Mouse (Mus musculus) hindbrain, embryonic 11.5 days (tissue): Measurements from ENCODE around the gene Lamc1. TPM values are rescaled to one million over a fixed set of nuclear protein-coding genes. Genes with fewer than 3 reads are reported as not detected.

Experiments
- ATAC-seq: fragments of 200-750 bp; cut with Nextera tagmentation; 2 replicates; pipeline ENCODE4 v1.8.0; 2017; ENCODE audit warnings: mild to moderate bottlenecking, moderate TSS enrichment, moderate library complexity; ENCODE audit not compliant: low FRiP score
- DNase-seq: peaks from one replicate; pipeline ENCODE4 v3.0.0-alpha.2; 2015; ENCODE audit warnings: low spot score
- H3K27ac ChIP-seq: fragments of 300-500 bp; sonication (generic); 2 replicates; pipeline ENCODE4 v1.5.1; 2014; ENCODE audit warnings: mild to moderate bottlenecking, low read depth, low read length
- H3K27me3 ChIP-seq: fragments of 300-500 bp; sonication (generic); 2 replicates; pipeline ENCODE4 v1.6.1; 2014; ENCODE audit warnings: mild to moderate bottlenecking, low read length, moderate library complexity, mixed read lengths; ENCODE audit not compliant: control insufficient read depth, insufficient read depth
- H3K36me3 ChIP-seq: fragments of 300-500 bp; sonication (generic); 2 replicates; pipeline ENCODE4 v1.6.1; 2014; ENCODE audit warnings: mild to moderate bottlenecking, low read length, moderate library complexity, mixed read lengths; ENCODE audit not compliant: control insufficient read depth, insufficient read depth
- H3K4me1 ChIP-seq: fragments of 300-500 bp; sonication (generic); replicated peaks from 2 replicates; pipeline ENCODE4 v1.6.1; 2014; ENCODE audit warnings: low read length, mixed read lengths; ENCODE audit not compliant: control insufficient read depth, insufficient read depth
- H3K4me2 ChIP-seq: fragments of 300-500 bp; sonication (generic); replicated peaks from 2 replicates; pipeline ENCODE4 v1.6.1; 2014; ENCODE audit warnings: mild to moderate bottlenecking, low read depth, low read length
- H3K4me3 ChIP-seq: fragments of 300-500 bp; sonication (generic); 2 replicates; pipeline ENCODE4 v1.5.1; 2014; ENCODE audit warnings: low read depth, low read length
- H3K9ac ChIP-seq: fragments of 300-500 bp; sonication (generic); 2 replicates; pipeline ENCODE4 v1.6.1; 2014; ENCODE audit warnings: low read depth, low read length
- H3K9me3 ChIP-seq: fragments of 300-500 bp; sonication (generic); 2 replicates; pipeline ENCODE4 v1.6.1; 2016; ENCODE audit warnings: low read length; ENCODE audit not compliant: control insufficient read depth
- WGBS: fragments of 180-500 bp; shearing (Covaris S2); extraction: QIAGEN DNeasy Blood & Tissue Kit; methylation state at CpG from one replicate; pipeline ENCODE4 v1.1.7; 2014; 5-methylcytosine and 5-hydroxymethylcytosine counted together
- polyA plus RNA-seq: library from polyadenylated mRNA; unstranded; fragments of >200 nt; fragmentation: Nextera tagmentation; extraction: Ambion mirVana; gene quantifications from 2 replicates; pipeline ENCODE4 v1.2.1, GENCODE M21; 2014

The Lamc1 gene
- polyA plus RNA-seq, 1 experiment from 2014 or later: 25.3 TPM

- H3K4me1 ChIP-seq: no peaks in the 10 kb centered on the region
- 87% methylated on average over 12 of the region's 12 CpGs for WGBS
Observed at GRCm38 (mm10) chr1:153321404-153321803, 11.2 kb downstream of the Lamc1 start.

GRCm38 (mm10) chr1:153320554-153321147, 11.9 kb downstream of the Lamc1 start:
- Histone ChIP-seq H3K4me2 (no peak overlapping the region), H3K9me3 (no peaks in the 10 kb centered on the region), H3K4me3 (no peak overlapping the region), H3K36me3 (no peaks in the 10 kb centered on the region), H3K27me3 (no peaks in the 10 kb centered on the region), H3K27ac (no peak overlapping the region), H3K4me1 (no peaks in the 10 kb centered on the region), H3K9ac (no peak overlapping the region)
- WGBS: 55% methylated on average over 6 of the region's 6 CpGs
- ATAC-seq (no peak), DNase-seq (no peak)

More at GRCm38 (mm10) chr1:153321404-153321803, 11.2 kb downstream of the Lamc1 start:
- Histone ChIP-seq H3K27me3 (no peaks in the 10 kb centered on the region), H3K36me3 (no peaks in the 10 kb centered on the region), H3K27ac (no peak overlapping the region), H3K4me2 (no peak overlapping the region), H3K4me3 (no peak overlapping the region), H3K9me3 (no peaks in the 10 kb centered on the region), H3K9ac (no peak overlapping the region)
- ATAC-seq: no peak
- DNase-seq: no peak

- H3K27ac ChIP-seq: no peak overlapping the region
- H3K27me3 ChIP-seq: no peaks in the 10 kb centered on the region
- H3K4me1 ChIP-seq: no peaks in the 10 kb centered on the region
- H3K9me3 ChIP-seq: no peaks in the 10 kb centered on the region
- ATAC-seq (no peak), DNase-seq (no peak)
- 80% methylated on average over 4 of the region's 4 CpGs for WGBS
- H3K36me3 ChIP-seq: no peaks in the 10 kb centered on the region
- H3K4me2 ChIP-seq: no peak overlapping the region
- no peak overlapping the region for H3K9ac ChIP-seq
- H3K4me3 ChIP-seq: no peak overlapping the region
Observed at GRCm38 (mm10) chr1:153320121-153320520, 12.5 kb downstream of the Lamc1 start.

GRCm38 (mm10) chr1:153318741-153319140, 13.8 kb downstream of the Lamc1 start:
- Histone ChIP-seq H3K9ac (no peak overlapping the region), H3K27ac (no peak overlapping the region), H3K27me3 (no peaks in the 10 kb centered on the region), H3K4me1 (no peaks in the 10 kb centered on the region), H3K4me2 (no peak overlapping the region), H3K36me3 (no peaks in the 10 kb centered on the region), H3K9me3 (no peaks in the 10 kb centered on the region), H3K4me3 (no peak overlapping the region)
- DNase-seq (no peak), ATAC-seq (no peak)
- WGBS: 97% methylated on average over 1 of the region's 1 CpGs

GRCm38 (mm10) chr1:153318287-153318686, 14.3 kb downstream of the Lamc1 start:
- no peak for ATAC-seq
- Histone ChIP-seq H3K9me3 (no peaks in the 10 kb centered on the region), H3K4me1 (no peaks in the 10 kb centered on the region), H3K9ac (no peak overlapping the region), H3K27ac (no peak overlapping the region), H3K36me3 (no peaks in the 10 kb centered on the region), H3K4me2 (no peak overlapping the region), H3K27me3 (no peaks in the 10 kb centered on the region), H3K4me3 (no peak overlapping the region)
- WGBS: 94% methylated on average over 7 of the region's 7 CpGs
- DNase-seq: no peak

- H3K4me3 ChIP-seq: no peak overlapping the region
- no peak overlapping the region for H3K4me2 ChIP-seq
- H3K4me1 ChIP-seq: no peaks in the 10 kb centered on the region
- no peak overlapping the region for H3K9ac ChIP-seq
- no peaks in the 10 kb centered on the region for H3K36me3 ChIP-seq
- ATAC-seq (no peak), DNase-seq (no peak)
- no peaks in the 10 kb centered on the region for H3K9me3 ChIP-seq
- H3K27ac ChIP-seq: no peak overlapping the region
- no peaks in the 10 kb centered on the region for H3K27me3 ChIP-seq
- 72% methylated on average over 16 of the region's 16 CpGs for WGBS
Observed at GRCm38 (mm10) chr1:153317486-153318260, 14.9 kb downstream of the Lamc1 start.

- Histone ChIP-seq H3K9ac (no peak overlapping the region), H3K4me2 (no peak overlapping the region)
- DNase-seq: no peak
Observed at GRCm38 (mm10) chr1:153316956-153317355, 15.6 kb downstream of the Lamc1 start.

GRCm38 (mm10) chr1:153316286-153316685, 16.3 kb downstream of the Lamc1 start:
- no peaks in the 10 kb centered on the region for H3K9me3 ChIP-seq
- H3K9ac ChIP-seq: no peak overlapping the region
- ATAC-seq (no peak), DNase-seq (no peak)
- H3K4me2 ChIP-seq: no peak overlapping the region
- no peak overlapping the region for H3K4me3 ChIP-seq
- H3K27ac ChIP-seq: no peak overlapping the region
- no peaks in the 10 kb centered on the region for H3K36me3 ChIP-seq
- no peaks in the 10 kb centered on the region for H3K4me1 ChIP-seq
- no peaks in the 10 kb centered on the region for H3K27me3 ChIP-seq

More at GRCm38 (mm10) chr1:153316956-153317355, 15.6 kb downstream of the Lamc1 start:
- H3K4me1 ChIP-seq: no peaks in the 10 kb centered on the region
- no peak for ATAC-seq
- H3K27ac ChIP-seq: no peak overlapping the region
- H3K4me3 ChIP-seq: no peak overlapping the region
- H3K27me3 ChIP-seq: no peaks in the 10 kb centered on the region
- H3K36me3 ChIP-seq: no peaks in the 10 kb centered on the region
- no peaks in the 10 kb centered on the region for H3K9me3 ChIP-seq
- WGBS: 55% methylated on average over 8 of the region's 8 CpGs

- DNase-seq (no peak), ATAC-seq (no peak)
- WGBS: 91% methylated on average over 6 of the region's 6 CpGs
- Histone ChIP-seq H3K27ac (no peak overlapping the region), H3K9me3 (no peaks in the 10 kb centered on the region), H3K4me3 (no peak overlapping the region), H3K4me2 (no peak overlapping the region), H3K4me1 (no peaks in the 10 kb centered on the region), H3K36me3 (no peaks in the 10 kb centered on the region), H3K27me3 (no peaks in the 10 kb centered on the region), H3K9ac (no peak overlapping the region)
Observed at GRCm38 (mm10) chr1:153315121-153315520, 17.5 kb downstream of the Lamc1 start.
